Mouse (Mus musculus) right cerebral cortex, postnatal 4 days (tissue): ENCODE measurements at regions not wholly inside any gene's neighbourhood (a gene's known extent, or its start where the extent isn't known, plus 50 kb on each side); places are given as distances from the start of the nearest gene placed in this dataset.
A peak's percentile ranks its signal among the peaks of the same experiment; 100 is the strongest.
"Not testable (repeated sequence)": the region's sequence is repeated elsewhere in the genome, so short reads cannot be mapped to it uniquely, and the experiment has no call there.

Experiments used
- DNase-seq: peaks from one replicate; pipeline ENCODE4 v3.0.0-alpha.2; 2022

- no peak for DNase-seq
These were observed 311.7 kb downstream of the Tox3 start for GRCm38 (mm10) chr8:90036436-90036835.

DNA sequence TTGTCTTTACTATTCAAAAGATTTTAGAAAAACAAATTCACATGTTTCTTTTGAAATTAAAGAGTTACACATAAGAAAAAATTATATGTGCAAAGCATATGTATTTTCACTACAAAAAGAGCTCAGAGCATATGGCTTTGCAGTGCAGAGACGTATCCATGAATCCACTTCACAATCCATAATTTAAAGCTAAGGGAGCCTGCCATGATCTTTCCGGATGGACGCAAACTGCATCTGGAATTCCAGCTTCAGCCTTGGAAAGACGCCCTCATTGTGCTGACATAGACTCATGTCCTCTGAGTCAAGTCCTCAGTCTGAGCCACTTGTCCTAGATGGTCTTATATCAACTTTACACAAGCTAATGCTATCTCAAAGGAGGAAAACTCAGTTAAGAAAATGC lies 315.6 kb downstream of the Tox3 start:
- DNase-seq, result no peak

DNA sequence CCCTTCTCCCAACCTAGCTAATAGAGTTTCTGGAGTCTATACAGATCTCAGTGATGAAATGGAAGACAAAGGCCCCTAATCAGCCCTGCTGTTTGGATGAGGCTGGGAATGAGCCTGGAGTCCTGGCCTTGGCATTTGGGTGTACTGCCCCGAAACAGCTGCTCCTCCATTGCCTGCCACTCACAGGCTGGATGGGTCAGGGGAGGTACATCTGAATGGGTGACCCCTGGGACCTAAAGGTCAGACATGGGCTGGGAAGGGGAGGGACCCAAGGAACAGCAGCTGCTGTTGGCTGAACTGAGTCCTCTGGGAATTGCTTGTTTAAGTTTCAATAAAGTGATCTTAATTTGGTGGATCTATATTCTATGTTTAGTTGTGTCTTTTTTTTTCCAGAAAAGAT lies 316.9 kb downstream of the Tox3 start:
- no peak for DNase-seq

GRCm38 (mm10) chr8:90017958-90018357 lies 330.2 kb downstream of the Tox3 start:
- not testable (repeated sequence) for DNase-seq

DNA sequence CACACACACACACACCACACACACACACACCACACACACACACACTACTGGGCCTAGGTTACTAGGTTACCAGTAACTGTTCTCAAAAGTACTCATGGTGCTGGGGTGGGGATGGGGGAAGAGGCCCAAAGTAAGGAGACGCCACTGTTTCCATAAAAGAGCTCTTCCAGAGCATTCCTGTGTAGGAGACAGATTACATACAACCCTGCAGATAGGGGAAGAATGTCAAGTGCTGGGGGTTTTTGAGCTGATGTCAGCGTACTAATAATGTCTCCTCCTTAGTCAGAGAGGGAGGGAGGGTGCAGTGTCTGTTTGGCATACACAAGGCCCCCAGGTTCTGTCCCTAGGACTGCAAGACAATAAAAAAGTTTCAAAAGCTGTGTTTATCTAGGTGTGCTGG lies 334.4 kb downstream of the Tox3 start:
- DNase-seq, result no peak

GRCm38 (mm10) chr8:90011682-90012409 lies 336.3 kb downstream of the Tox3 start:
- no peak for DNase-seq

- DNase-seq, result no peak
These were observed 338.7 kb downstream of the Tox3 start for GRCm38 (mm10) chr8:90009431-90009830.

- DNase-seq, result peak; percentile 93
These were observed 347.1 kb downstream of the Tox3 start for GRCm38 (mm10) chr8:90000899-90001640.

- DNase-seq, result no peak
These were observed 354.4 kb downstream of the Tox3 start for GRCm38 (mm10) chr8:89993743-89994142.

GRCm38 (mm10) chr8:89983859-89984258 lies 364.3 kb downstream of the Tox3 start:
- peak; percentile 19 for DNase-seq

- DNase-seq, result no peak
These were observed 365.6 kb downstream of the Tox3 start for GRCm38 (mm10) chr8:89982551-89982950.

- DNase-seq, result no peak
These were observed 366.8 kb downstream of the Tox3 start for GRCm38 (mm10) chr8:89981320-89981719.

- no peak for DNase-seq
These were observed 367.7 kb downstream of the Tox3 start for GRCm38 (mm10) chr8:89980441-89980840.

DNA sequence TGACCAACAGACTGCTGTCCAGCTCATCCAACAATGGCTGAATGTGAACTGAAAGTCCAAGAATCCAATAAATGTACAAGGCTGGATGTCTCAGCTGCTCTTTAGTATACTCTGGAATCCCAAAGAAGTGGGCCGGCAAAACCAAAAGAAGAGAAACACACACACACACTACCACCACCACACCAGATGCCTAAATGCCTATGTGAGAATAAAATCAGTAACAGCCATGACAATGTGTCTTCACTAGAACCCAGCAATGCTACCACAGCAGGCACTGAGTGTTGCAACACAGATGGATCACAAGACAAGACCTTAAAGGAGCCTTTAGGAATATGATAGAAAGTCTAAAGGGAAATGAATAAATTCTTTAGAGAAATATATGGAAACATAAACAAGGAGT lies 385.3 kb downstream of the Tox3 start:
- no peak for DNase-seq

DNA sequence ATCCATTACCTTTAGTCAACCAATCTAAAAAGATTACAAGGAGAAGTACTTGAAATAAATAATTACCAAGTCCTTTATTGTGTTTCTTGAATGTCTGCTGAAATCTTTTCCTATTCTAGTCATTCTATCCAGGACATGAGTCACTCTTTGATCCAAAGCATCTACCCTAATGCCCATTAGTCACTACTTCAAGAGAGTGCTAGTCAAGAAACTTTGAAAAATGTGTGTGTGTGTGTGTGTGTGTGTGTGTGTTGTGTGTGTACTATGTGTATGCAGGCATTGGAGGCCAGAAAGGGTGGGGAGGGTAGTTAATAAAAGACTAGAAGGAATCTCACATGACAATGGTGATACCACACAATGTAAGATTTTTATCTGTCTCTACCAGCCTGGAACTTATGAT lies 390.7 kb downstream of the Tox3 start:
- no peak for DNase-seq

GRCm38 (mm10) chr8:89956482-89957020 lies 391.6 kb downstream of the Tox3 start:
- DNase-seq, result no peak

- DNase-seq, result no peak
These were observed 409.3 kb downstream of the Tox3 start for GRCm38 (mm10) chr8:89938836-89939235.

- DNase-seq, result no peak
These were observed 413.6 kb downstream of the Tox3 start for GRCm38 (mm10) chr8:89934521-89934920.

DNA sequence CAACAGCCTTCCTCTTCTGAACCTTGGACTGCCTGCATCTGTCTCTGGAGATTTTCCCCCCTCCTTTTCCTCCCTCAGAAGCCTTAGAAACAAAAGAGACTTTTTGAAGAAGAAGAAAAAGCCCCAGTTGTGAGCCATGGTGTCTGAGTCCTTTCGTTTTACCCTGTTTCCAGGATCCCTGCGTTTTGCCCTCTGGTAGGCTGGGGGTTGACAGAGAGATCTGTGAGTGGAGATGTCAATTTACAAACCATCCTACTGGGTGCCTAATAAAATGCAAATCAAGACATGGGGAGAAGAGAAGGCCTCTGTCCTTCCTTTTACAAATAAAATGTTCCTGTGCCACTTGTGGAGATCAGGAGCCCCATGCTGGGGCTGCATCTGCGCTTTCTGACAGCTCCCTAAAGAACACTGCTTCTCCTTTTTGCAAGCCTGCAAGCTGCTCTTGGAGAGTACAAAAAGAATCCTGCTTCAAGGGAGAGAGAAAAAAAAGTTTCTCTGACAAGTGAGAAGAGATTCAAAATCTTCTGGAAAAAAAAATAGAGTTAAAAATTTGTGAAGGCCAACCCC lies 421.4 kb downstream of the Tox3 start:
- peak; percentile 3 for DNase-seq

- not testable (repeated sequence) for DNase-seq
These were observed 423.4 kb downstream of the Tox3 start for GRCm38 (mm10) chr8:89924697-89925096.

DNA sequence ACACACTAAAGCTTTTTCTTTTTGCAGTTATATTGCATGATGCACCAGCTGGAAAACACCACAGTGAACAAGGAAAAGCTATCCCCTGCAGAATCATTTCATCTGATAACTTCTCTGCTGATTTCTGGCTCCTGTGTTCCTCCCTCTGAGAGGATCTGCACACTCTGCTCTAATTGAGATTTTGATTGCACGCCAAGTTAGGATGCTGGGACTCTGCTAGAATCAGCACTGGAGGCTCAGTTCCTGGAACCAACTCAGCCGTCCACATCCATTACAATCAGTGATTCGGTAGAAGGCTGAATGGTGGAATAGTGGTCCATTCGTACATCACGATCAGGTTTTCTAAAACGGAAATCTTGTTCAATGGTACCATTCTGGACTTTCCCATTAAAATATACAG lies 434.1 kb downstream of the Tox3 start:
- no peak for DNase-seq

- no peak for DNase-seq
These were observed 441.9 kb downstream of the Tox3 start for GRCm38 (mm10) chr8:89906200-89906599.

DNA sequence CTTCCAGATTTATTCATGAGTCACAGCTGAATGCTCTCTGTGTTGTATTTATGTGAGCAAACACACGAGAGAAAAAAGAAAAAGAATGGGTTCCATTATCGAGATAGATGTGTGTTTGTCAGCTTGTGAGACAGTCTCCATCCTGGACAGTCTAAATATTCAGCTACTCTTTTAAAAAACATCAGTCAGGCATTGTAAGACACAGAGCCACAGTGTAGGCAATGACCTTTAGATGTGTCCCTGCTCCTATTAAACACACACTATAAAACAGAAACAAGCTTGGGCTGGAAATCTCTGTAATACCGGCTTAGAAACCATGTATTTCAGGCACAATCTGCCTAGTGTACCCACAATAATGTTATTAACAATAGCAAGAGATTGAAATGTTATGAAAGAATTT lies 442.6 kb downstream of the Tox3 start:
- DNase-seq, result no peak

DNA sequence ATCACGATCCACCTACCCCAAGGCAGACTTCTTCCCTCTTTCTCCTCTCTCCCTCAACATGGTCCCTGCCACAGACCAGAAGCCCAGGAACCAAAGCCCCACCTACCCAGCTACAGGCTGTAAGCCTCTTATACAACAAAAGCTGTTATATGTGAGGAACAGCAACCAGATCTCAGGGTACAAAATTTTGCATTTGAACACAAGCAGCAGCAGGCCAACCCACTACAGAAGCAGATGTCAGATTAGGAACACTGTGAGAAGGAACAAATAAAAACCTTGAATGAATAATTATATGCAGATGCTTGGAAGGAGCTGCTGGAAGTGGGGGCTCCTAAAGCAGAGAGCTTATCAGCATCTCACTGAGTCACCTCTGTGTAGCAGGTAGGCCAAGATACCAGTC lies 444.8 kb downstream of the Tox3 start:
- no peak for DNase-seq
